Mouse (Mus musculus) bone marrow, adult 2 months (tissue): ENCODE results near the gene Otof.

ENCODE experiments used
- CTCF ChIP-seq: fragments of 200-500 bp; IDR thresholded peaks from 2 replicates; pipeline ENCODE4 v1.5.1; 2011; ENCODE audit warnings: low read length, control low read depth; ENCODE audit not compliant: control insufficient read depth, insufficient read depth
- POLR2A ChIP-seq: fragments of 200-500 bp; IDR thresholded peaks from 2 replicates; pipeline ENCODE4 v1.6.1; 2011; ENCODE audit warnings: low read depth, mild to moderate bottlenecking, control low read depth, low read length, borderline replicate concordance; ENCODE audit not compliant: control insufficient read depth

DNA sequence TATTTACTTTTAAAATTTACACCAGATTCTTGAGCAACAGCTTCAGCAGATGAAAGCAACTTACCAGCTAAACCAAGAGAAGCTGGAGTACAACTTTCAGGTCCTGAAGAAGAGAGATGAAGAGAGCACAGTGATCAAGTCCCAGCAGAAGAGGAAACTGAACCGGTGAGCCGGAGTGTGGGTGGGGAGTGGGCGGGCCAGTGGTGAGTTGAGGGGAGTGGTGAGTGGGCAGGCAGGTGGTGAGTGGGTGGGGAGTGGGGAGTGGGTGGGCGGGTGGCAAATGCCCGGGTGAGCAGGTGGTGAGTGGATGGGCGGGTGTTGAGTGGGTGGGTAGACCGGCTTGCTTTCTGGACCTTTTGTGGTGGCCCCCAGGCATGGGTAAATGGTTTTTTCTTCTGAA is 106.6 kb downstream of the Otof start:
- TF ChIP-seq POLR2A (no peak), CTCF (no peak)
